Mouse (Mus musculus): ENCODE results near the gene T2.
A peak's percentile ranks its signal among the peaks of the same experiment; 100 is the strongest.
"Not testable (repeated sequence)": the region's sequence is repeated elsewhere in the genome, so short reads cannot be mapped to it uniquely, and the experiment has no call there.

The T2 gene

GRCm38 (mm10) chr17:8355692-8356091, at the start of gene T2:
T2 (plus strand) TSS chr17:8355992.
- DNase-seq: no peak

- peak; percentile 97 for DNase-seq
These were observed 44.8 kb upstream of the T2 start, which contains the start of gene Sft2d1 for GRCm38 (mm10) chr17:8310838-8311614. Sft2d1 (plus strand) TSS chr17:8311102.

GRCm38 (mm10) chr17:8311751-8312150, 44.0 kb upstream of the T2 start:
- DNase-seq: no peak

GRCm38 (mm10) chr17:8313976-8314375, 41.8 kb upstream of the T2 start:
- no peak for DNase-seq

- no peak for DNase-seq
These were observed 39.5 kb upstream of the T2 start for GRCm38 (mm10) chr17:8316251-8316650.

GRCm38 (mm10) chr17:8326877-8327276, 28.9 kb upstream of the T2 start:
- not testable (repeated sequence) for DNase-seq

- no peak for DNase-seq
These were observed 27.1 kb upstream of the T2 start for GRCm38 (mm10) chr17:8328511-8329174.

GRCm38 (mm10) chr17:8330602-8331001, 25.2 kb upstream of the T2 start:
- no peak for DNase-seq

- not testable (repeated sequence) for DNase-seq
These were observed 18.6 kb upstream of the T2 start, which contains the start of gene Prr18 for GRCm38 (mm10) chr17:8337159-8337558. Prr18 (plus strand) TSS chr17:8337459.

GRCm38 (mm10) chr17:8339666-8340374, 16.0 kb upstream of the T2 start:
- DNase-seq: peak; percentile 25

- DNase-seq: peak; percentile 35
These were observed 15.1 kb upstream of the T2 start for GRCm38 (mm10) chr17:8340407-8341359.

GRCm38 (mm10) chr17:8341360-8341963, 14.3 kb upstream of the T2 start:
- DNase-seq: no peak

GRCm38 (mm10) chr17:8342706-8343105, 13.1 kb upstream of the T2 start:
- DNase-seq: no peak

- DNase-seq: no peak
These were observed 12.4 kb upstream of the T2 start for GRCm38 (mm10) chr17:8343416-8343815.

- DNase-seq: no peak
These were observed 8.0 kb upstream of the T2 start for GRCm38 (mm10) chr17:8347765-8348285.

- no peak for DNase-seq
These were observed 6.9 kb upstream of the T2 start for GRCm38 (mm10) chr17:8348941-8349340.

- DNase-seq: peak; percentile 46
These were observed 4.7 kb upstream of the T2 start for GRCm38 (mm10) chr17:8351088-8351487.

GRCm38 (mm10) chr17:8357498-8357897, 1.7 kb downstream of the T2 start:
- no peak for DNase-seq

GRCm38 (mm10) chr17:8360876-8361275, 5.1 kb downstream of the T2 start:
- no peak for DNase-seq

GRCm38 (mm10) chr17:8361281-8362103, 5.7 kb downstream of the T2 start:
- DNase-seq: no peak
